Mouse (Mus musculus): Measurements from ENCODE around the gene Hand2. TPM values are rescaled to one million over a fixed set of nuclear protein-coding genes. Genes with fewer than 3 reads are reported as not detected.
A peak's percentile ranks its signal among the peaks of the same experiment; 100 is the strongest.

Gene Hand2
- polyA plus RNA-seq (2016; fragmentation: Nextera tagmentation; extraction: Ambion mirVana) = not detected in 2 replicates

DNA sequence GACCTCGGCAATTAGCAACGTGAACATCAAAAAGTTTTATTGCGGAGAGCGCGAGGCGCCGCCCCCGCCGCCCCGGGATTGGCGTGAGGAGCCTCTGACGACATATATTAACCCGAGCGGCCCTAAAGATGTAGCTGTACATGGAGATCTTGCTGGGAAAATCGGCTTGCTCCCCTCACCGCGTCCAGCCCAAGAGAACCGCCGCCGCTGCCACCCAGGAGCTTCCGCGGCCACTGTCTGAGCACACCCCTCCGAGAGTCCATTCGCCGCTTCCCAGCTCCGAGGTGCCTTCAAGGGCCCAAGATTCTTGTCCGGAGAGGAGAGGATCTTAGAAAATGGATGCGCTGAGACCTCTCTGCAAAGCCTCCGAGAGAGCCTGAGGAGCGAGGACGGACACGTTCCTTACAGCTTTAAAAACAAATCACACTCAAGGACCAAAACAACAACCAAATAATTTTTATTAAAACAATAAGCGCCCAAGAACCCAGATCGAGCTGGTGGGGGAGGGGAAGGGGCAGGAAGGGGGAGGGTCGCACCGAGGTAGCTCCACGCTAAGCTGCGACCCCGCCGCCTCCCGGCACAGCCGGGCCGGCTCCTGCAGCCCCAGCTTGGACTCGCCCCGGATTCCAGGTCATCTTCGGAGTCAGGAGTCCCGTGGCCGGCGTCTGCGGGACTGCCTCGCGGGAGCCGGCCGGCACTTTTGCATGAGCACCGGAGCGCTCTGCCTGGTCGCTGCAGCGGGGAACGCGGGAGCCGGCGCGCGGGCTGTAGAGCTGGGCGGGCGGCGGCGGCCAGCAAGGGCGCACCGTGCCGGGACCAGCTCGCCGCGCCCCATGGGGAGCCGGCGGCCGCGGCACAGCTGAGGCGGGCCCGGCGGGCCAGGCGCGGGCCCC, at the start of gene Hand2:
Gene Hand2 (plus strand): TSS at position 133 of the 893 bp plus-strand sequence.
- H3K36me3 ChIP-seq = no peaks in the 10 kb centered on the region
- H3K4me3 ChIP-seq = peak within 1 kb of the TSS; percentile 57
- under 1% methylated on average over 82 of the region's 83 CpGs for WGBS
- peaks cover 31% of the 10 kb centered on the region for H3K4me1 ChIP-seq
- no peak within 1 kb of the TSS; the same call in 1 of the 2 replicates for H3K27ac ChIP-seq (replicated peaks)
- H3K9me3 ChIP-seq (replicated peaks) = no peaks in the 10 kb centered on the region
- peak; percentile 78 for DNase-seq (ENCODE audit: low spot score)
- H3K27me3 ChIP-seq (ENCODE audit: low read depth, poor library complexity, severe bottlenecking) = peaks cover 100% of the 10 kb centered on the region

DNA sequence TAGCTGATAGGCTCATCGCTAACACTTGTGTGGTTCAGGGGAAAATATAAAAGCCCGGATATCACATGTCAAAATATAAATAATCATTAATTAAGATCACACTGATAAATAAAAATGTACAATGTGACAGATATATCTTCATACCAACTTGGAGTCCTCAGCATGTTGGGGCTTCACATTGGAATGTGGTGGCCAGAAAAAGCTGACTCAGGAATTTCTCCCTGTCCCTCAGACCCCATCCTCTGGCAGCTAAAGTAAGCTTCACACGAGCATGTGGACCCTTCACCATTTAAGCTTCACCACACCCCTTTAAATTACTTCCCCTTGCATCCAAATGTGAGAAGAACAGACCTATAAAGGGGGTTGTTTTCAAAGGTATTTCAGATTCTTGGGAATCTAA, 47.7 kb upstream of the Hand2 start:
- DNase-seq (ENCODE audit: low spot score) = no peak
- Histone ChIP-seq H3K27me3 (ENCODE audit: low read depth, poor library complexity, severe bottlenecking) (no peaks in the 10 kb centered on the region), H3K4me1 (no peaks in the 10 kb centered on the region), H3K9me3 (replicated peaks) (no peaks in the 10 kb centered on the region), H3K27ac (replicated peaks) (no peak overlapping the region), H3K36me3 (no peaks in the 10 kb centered on the region), H3K4me3 (no peak overlapping the region)
- 79% methylated on average over 3 of the region's 3 CpGs for WGBS

DNA sequence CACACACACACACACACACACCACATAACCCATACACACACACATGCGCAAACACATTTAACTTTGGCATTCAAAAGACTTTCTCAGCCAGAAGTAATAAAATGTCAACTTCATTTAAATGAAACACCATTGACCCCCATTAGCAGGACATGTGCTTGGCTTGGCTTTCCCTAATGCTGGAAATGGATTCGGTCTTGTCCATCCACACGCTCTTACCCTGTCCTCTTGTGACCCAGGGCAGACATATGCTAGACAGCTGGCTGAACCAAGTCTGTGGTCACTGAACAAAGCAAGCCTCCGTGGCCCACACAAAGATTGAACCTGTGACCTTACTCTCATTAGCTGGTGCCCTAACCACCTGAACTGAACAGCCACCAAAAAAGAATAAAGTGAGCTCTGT, 27.3 kb upstream of the Hand2 start:
- H3K4me3 ChIP-seq = no peak overlapping the region
- WGBS = 76% methylated on average over 4 of the region's 4 CpGs
- H3K27ac ChIP-seq (replicated peaks) = no peak overlapping the region
- H3K4me1 ChIP-seq = no peaks in the 10 kb centered on the region
- no peak for DNase-seq (ENCODE audit: low spot score)
- no peaks in the 10 kb centered on the region for H3K9me3 ChIP-seq (replicated peaks)
- no peaks in the 10 kb centered on the region for H3K27me3 ChIP-seq (ENCODE audit: low read depth, poor library complexity, severe bottlenecking)
- no peaks in the 10 kb centered on the region for H3K36me3 ChIP-seq

DNA sequence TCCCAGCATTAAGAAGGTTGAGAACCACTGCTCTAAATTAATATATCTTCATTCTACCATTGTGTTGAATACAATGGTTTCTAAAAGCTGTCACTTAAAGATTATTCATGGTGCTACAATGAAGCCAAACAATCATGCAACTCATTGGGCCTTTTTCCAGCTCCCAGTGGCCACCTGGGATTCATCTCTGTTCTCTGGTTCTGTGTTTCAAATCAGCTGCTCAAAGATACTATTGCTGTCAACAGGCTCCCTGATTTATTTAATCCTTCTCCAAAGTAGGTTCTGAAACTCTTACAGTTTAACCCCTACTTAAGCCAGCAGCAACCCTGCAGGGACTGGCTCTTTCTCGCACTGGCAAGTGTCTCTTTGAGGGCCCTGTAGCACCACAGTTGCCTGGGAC, 17.3 kb upstream of the Hand2 start:
- Histone ChIP-seq H3K36me3 (no peaks in the 10 kb centered on the region), H3K4me3 (no peak overlapping the region), H3K9me3 (replicated peaks) (no peaks in the 10 kb centered on the region), H3K27me3 (ENCODE audit: low read depth, poor library complexity, severe bottlenecking) (peaks cover 16% of the 10 kb centered on the region), H3K4me1 (no peaks in the 10 kb centered on the region), H3K27ac (replicated peaks) (no peak overlapping the region)
- DNase-seq (ENCODE audit: low spot score) = no peak
- 50% methylated on average over 1 of the region's 1 CpGs for WGBS

DNA sequence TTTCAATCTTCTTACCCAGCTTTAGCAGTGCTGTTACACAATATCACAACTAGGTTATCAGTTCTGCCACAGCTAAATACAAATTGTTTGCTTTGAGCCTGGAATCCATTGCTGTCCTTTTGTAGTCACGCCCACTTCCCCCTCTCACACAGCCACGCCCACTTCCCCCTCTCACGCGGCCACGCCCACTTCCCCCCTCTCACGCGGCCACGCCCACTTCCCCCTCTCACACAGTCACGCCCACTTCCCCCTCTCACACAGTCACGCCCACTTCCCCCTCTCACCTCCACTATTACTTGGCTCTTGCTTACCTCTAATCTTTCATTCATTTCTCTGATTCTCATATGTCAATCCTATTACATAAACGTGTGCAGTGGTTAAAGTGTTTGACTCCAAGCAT, 15.8 kb upstream of the Hand2 start:
- no peak for DNase-seq (ENCODE audit: low spot score)
- no peaks in the 10 kb centered on the region for H3K9me3 ChIP-seq (replicated peaks)
- H3K4me1 ChIP-seq = no peaks in the 10 kb centered on the region
- no peak overlapping the region for H3K4me3 ChIP-seq
- no peaks in the 10 kb centered on the region for H3K36me3 ChIP-seq
- peaks cover 30% of the 10 kb centered on the region for H3K27me3 ChIP-seq (ENCODE audit: low read depth, poor library complexity, severe bottlenecking)
- WGBS = 64% methylated on average over 11 of the region's 11 CpGs
- H3K27ac ChIP-seq (replicated peaks) = no peak overlapping the region

DNA sequence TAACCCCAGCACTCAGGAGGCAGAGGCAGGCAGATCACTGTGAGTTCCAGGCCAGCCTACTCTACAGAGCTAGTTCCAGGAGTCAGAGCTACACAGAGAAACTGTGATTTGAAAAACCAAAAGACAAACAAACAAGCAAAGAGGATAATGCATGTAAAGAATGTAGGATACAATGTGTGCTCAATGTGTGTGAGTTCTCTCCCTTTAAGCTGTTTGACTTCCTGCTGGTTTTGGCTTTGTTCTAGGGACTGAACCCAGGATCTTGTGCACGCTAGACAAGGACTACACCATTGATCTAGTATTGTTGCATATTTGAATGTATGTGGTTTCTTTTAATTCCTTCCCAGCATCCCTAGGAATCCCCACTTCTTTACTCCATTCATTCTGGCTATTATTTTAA, 14.3 kb upstream of the Hand2 start:
- no peak overlapping the region for H3K4me3 ChIP-seq
- H3K27me3 ChIP-seq (ENCODE audit: low read depth, poor library complexity, severe bottlenecking) = peaks cover 45% of the 10 kb centered on the region
- no peaks in the 10 kb centered on the region for H3K36me3 ChIP-seq
- H3K9me3 ChIP-seq (replicated peaks) = no peaks in the 10 kb centered on the region
- no peak overlapping the region for H3K27ac ChIP-seq (replicated peaks)
- DNase-seq (ENCODE audit: low spot score) = no peak
- WGBS = 21% methylated on average over 1 of the region's 1 CpGs
- no peaks in the 10 kb centered on the region for H3K4me1 ChIP-seq

DNA sequence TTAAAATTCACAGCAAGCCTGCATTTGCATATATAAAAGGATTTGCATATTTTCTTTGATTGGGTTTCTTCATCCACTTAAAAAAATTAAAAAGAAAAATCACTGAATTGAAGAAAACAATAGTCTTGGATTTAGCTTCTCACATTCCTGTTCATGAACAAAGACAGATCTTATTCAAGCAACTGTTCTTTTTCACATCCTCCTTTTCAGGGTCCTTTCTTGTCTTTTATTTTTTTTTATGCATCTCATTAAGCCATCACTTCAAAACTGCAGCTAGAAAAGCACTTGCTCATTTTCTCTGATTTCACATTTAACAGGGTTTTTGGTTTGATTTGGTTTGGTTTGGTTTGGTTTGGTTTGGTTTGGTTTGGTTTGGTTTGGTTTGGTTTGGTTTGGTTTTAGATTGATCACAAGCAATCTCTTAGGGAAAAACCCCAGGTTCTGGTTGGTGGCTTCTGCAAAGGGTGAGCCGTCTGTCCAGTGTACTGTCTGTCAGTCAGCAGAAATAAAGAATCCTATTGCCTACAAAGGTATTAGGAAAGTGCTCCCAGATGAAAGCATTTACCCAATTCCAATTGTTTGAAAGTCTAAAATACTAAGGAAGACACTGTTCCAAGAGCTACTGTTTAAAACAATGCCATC, 10.8 kb upstream of the Hand2 start:
- Histone ChIP-seq H3K4me3 (no peak overlapping the region), H3K27ac (replicated peaks) (no peak overlapping the region), H3K36me3 (no peaks in the 10 kb centered on the region), H3K27me3 (ENCODE audit: low read depth, poor library complexity, severe bottlenecking) (peaks cover 81% of the 10 kb centered on the region), H3K4me1 (peaks cover 12% of the 10 kb centered on the region), H3K9me3 (replicated peaks) (no peaks in the 10 kb centered on the region)
- 9% methylated on average over 1 of the region's 1 CpGs for WGBS
- DNase-seq (ENCODE audit: low spot score) = no peak

DNA sequence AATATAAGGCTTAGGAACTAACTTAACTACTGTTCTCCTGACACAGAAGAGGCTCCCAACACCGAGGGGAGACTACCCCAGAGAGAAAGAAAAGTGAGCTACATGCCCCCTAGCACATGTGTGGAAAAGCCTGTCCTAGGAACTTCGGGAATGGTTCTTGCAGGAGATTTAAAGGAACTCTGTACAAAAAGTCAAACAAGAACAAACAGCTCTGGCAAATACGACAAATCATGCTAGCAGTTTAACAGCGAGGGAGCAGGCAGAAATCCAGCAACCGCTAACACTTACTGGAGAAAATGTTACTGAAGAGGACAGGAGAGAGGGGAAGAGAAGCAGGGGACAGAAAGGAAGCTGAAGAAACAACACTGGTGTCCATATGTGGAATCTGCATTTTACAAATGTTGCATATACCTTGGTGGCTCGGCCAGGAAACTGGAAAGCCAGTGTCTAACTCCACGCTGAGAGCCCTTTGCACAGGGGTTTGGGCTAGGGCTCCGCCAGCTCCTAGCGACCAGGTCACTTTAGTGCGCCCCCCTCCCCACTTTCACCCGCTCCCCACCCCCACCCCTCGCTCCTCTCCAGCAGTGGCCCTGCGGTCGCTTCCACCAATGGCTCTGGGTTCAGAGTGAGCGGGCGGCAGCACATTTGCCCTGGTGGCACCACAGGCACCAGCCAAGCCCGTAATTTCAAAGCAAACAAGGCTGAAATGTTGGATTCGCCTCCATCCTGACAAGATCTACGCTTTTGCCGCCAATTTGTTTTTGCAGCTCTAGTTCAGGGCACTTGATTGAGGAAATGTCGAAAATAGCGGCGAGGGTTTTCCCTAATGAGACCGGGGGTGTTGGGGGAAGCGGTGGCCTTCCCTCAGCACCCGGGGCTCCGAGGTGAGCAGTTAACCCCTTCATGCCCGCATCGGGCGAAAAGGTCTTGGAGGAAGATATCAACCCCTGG, 8.5 kb upstream of the Hand2 start:
- H3K9me3 ChIP-seq (replicated peaks) = no peaks in the 10 kb centered on the region
- peaks cover 12% of the 10 kb centered on the region for H3K4me1 ChIP-seq
- peaks cover 99% of the 10 kb centered on the region for H3K27me3 ChIP-seq (ENCODE audit: low read depth, poor library complexity, severe bottlenecking)
- DNase-seq (ENCODE audit: low spot score) = peak; percentile 59
- under 1% methylated on average over 30 of the region's 30 CpGs for WGBS
- no peak overlapping the region for H3K27ac ChIP-seq (replicated peaks)
- H3K36me3 ChIP-seq = no peaks in the 10 kb centered on the region
- peak overlapping the region; percentile 44 for H3K4me3 ChIP-seq

DNA sequence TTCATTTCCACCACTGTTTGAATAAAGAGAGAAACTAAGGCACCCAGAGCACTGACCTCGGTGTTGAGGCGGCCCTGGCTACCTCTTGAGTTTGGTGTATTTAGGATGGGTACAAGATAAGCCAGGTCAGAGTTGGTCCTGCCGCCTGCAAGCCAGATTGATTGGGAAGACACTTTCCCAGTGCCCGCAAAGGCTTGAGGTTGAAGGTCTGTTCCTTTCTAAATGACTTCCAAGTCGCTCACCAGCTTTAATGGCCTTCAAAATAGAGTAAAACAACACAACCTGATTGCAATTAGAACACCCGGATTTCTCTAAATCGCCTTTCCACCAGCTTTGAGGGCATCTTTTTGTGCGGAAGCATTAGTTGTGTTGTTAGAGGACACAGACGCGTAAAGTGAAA, 7.2 kb upstream of the Hand2 start:
- H3K9me3 ChIP-seq (replicated peaks) = no peaks in the 10 kb centered on the region
- H3K27me3 ChIP-seq (ENCODE audit: low read depth, poor library complexity, severe bottlenecking) = peaks cover 100% of the 10 kb centered on the region
- WGBS = 4% methylated on average over 10 of the region's 10 CpGs
- no peak overlapping the region for H3K27ac ChIP-seq (replicated peaks)
- no peak overlapping the region for H3K4me3 ChIP-seq
- DNase-seq (ENCODE audit: low spot score) = peak; percentile 31
- H3K4me1 ChIP-seq = peaks cover 12% of the 10 kb centered on the region
- H3K36me3 ChIP-seq = no peaks in the 10 kb centered on the region

DNA sequence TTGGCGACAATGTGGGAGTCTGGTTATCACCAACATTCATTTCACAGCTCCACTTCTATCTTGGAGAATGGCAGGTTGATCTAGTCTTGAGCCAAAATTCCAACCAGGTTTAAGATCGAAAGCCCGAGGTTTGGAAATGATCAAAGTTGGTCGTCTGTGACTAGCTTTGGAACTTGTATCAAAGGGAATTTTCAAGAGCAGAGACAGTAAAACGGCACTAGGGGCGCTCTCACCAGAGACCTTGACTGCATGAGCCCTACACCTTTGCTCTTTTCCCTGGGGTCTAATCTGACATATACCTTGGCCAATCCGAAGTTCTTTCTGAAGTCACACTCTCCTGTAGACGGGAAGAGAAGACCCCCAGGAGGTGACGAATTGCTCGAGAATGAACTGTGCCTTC, 6.6 kb upstream of the Hand2 start:
- DNase-seq (ENCODE audit: low spot score) = peak; percentile 56
- Histone ChIP-seq H3K36me3 (no peaks in the 10 kb centered on the region), H3K4me3 (no peak overlapping the region), H3K27ac (replicated peaks) (no peak overlapping the region), H3K4me1 (peaks cover 12% of the 10 kb centered on the region), H3K27me3 (ENCODE audit: low read depth, poor library complexity, severe bottlenecking) (peaks cover 100% of the 10 kb centered on the region), H3K9me3 (replicated peaks) (no peaks in the 10 kb centered on the region)
- 1% methylated on average over 10 of the region's 10 CpGs for WGBS

DNA sequence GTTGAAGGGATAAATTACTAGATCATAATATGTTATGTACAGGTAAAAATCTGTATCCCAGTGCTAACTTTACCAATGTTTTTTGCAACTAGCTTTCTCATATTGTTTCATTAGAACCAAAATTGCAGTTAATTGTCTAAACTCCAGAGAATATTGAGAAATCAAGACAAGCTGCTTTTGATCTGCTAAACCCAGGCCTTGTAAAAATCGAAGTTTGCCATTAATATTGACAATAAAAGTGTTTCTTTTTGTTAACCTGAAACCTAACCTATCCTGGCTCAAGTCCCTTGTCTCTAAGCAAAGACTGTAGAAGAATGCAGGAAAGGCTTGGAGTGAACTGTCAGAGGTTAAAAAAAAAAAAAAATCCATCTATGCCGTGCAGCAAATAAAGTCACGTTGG, 5.3 kb upstream of the Hand2 start:
- H3K27me3 ChIP-seq (ENCODE audit: low read depth, poor library complexity, severe bottlenecking) = peaks cover 100% of the 10 kb centered on the region
- no peak for DNase-seq (ENCODE audit: low spot score)
- H3K4me1 ChIP-seq = peaks cover 16% of the 10 kb centered on the region
- H3K36me3 ChIP-seq = no peaks in the 10 kb centered on the region
- H3K9me3 ChIP-seq (replicated peaks) = no peaks in the 10 kb centered on the region
- no peak overlapping the region for H3K27ac ChIP-seq (replicated peaks)
- WGBS = 6% methylated on average over 3 of the region's 3 CpGs
- H3K4me3 ChIP-seq = no peak overlapping the region

DNA sequence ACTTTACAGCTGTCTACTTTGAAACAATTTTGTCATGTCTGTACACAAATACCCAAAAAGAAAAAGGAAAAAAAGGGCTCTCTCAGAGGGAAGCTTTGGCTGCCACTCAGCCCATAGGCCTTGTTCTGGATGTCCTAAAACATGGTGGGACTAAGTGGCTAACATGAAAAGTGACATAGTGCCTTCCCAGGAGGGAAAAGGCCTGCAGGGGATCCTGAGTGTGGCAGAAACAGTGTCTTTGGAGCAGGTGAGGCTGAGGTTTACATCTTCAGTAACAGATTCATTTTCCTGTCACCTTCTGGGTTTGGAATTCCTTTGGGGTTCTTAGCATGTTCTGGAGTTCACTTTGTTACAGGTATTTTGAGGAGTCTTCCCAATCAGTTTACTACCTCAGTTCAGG, 3.7 kb upstream of the Hand2 start:
- Histone ChIP-seq H3K4me1 (peaks cover 30% of the 10 kb centered on the region), H3K27me3 (ENCODE audit: low read depth, poor library complexity, severe bottlenecking) (peaks cover 100% of the 10 kb centered on the region), H3K27ac (replicated peaks) (no peak overlapping the region), H3K4me3 (no peak overlapping the region), H3K9me3 (replicated peaks) (no peaks in the 10 kb centered on the region), H3K36me3 (no peaks in the 10 kb centered on the region)
- DNase-seq (ENCODE audit: low spot score) = no peak

Measured in midbrain, embryonic 10.5 days (tissue).